Mouse (Mus musculus): Measurements from ENCODE around the gene B4galnt2.
"Not testable (repeated sequence)": the region's sequence is repeated elsewhere in the genome, so short reads cannot be mapped to it uniquely, and the experiment has no call there.

B4galnt2 gene

DNA sequence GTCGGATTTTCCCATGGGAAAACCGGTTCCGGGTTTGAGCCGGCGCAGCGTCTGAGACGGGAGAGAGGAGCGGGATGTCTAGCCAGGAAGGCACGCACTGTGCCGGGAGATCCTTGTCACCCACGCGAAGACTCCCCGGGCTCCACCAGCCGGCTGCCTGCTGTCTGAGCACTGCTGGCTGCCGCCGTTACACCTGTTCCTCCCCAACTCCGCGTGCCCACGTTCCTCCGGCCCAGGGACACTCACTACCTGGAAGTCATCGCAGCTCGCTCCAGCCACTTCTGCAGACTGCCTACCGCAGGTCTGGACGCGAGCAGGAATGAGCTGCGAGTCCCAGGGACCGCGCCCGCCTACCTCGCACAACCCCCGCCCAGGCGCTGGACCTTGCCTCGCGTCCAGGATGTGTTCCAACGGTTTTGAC is at the start of gene B4galnt2:
Gene B4galnt2, minus strand, starts transcription at position 321 of the 421 bp plus-strand sequence.
- no peak for DNase-seq (ENCODE audit: low spot score)

DNA sequence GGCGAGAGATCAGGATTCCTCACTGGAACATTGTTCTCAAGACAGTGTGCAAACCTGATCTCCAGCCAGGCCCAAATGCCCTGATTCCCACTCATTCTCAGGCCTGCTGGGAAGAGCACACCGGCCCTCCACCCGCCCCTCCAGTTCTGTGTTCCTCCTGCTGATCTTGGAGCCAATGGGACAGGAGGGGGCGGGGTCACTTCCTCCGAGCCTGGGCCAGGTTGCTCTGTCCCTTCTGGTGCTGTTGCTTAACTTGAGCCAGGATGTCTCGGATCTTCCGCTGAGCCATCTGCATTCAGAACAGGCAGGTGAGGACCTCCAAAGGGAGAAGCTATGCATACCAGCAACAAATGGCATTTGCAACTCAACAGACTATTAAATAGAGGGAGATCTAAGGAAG is 48.6 kb upstream of the B4galnt2 start:
- no peak for DNase-seq (ENCODE audit: low spot score)

DNA sequence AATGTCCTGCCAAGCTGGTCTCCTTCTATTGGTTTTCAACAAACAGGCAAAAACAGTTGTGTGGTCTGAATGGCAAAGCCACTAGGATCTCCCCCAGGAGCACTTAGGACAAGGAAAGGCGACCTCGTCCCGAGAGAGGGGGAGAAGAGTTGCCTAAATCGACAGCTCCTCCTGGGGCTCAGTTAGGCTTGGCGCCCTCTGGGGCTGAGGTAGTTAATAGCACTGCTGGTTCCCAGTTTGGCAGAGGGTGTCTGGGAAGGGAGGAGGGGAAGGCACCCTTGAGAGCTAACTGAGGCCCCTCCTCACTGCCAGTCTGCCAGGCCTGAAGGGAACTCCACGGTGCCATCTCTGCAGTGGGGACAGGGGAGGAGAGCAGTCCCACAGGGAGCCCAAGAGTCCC is 44.5 kb upstream of the B4galnt2 start:
- DNase-seq (ENCODE audit: low spot score): no peak

DNA sequence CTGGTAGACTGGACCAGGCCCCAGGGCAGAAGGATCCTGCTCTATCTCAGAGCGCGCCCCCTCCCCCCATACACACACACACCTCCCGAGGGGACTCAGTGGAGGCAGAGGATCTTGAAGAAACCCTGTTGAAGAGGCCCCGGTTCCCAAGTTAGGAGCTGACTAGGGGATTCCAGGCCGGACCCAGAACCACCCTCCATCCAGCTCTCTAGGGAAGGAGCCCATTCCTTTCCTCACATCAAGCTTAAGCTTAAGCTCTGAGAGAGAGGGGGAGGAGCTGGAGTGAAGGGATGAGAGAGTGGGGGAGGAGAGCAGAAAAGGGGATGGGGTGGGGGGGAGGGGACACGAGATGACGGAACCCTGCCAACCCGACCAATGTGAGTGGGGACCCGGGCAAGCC is 43.6 kb upstream of the B4galnt2 start:
- no peak for DNase-seq (ENCODE audit: low spot score)

DNA sequence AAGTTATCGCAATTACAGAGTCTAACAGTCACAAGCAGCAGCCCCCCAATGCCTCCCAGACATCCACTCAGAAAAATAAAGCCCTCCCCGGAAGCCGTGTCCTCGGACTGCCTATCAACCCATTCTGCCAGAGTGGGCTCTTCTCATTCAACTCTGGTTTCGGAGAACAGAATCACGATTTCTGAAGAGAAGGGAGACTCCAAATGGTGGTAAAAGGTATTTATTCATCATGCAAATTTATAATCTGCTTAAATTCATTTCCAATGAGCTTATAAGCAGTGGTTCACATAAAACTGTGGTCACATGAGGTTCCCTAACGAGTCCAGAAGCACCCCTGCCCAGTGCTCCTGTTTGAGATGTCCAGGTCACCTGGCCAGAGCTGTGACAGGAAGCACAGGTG is 42.7 kb upstream of the B4galnt2 start:
- no peak for DNase-seq (ENCODE audit: low spot score)

DNA sequence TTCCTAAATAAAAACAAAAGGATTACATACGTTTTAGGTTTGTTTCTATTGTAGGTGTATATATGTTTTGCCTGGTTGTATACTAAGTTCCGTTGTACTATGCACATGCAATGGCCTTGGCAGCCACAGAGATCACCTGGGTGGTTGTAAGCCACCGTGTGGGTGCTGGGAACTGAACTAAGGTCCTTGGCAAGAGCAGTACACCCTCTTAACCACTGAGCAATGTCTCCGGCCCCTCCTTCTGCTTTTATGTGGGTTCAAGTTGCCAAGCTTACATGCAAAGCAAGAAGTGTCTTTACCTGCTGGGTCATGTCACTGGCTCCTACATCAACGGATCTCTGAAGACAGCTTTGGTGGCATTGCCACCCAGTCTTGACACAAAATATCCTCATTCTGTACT is 38.6 kb upstream of the B4galnt2 start:
- DNase-seq (ENCODE audit: low spot score): no peak

DNA sequence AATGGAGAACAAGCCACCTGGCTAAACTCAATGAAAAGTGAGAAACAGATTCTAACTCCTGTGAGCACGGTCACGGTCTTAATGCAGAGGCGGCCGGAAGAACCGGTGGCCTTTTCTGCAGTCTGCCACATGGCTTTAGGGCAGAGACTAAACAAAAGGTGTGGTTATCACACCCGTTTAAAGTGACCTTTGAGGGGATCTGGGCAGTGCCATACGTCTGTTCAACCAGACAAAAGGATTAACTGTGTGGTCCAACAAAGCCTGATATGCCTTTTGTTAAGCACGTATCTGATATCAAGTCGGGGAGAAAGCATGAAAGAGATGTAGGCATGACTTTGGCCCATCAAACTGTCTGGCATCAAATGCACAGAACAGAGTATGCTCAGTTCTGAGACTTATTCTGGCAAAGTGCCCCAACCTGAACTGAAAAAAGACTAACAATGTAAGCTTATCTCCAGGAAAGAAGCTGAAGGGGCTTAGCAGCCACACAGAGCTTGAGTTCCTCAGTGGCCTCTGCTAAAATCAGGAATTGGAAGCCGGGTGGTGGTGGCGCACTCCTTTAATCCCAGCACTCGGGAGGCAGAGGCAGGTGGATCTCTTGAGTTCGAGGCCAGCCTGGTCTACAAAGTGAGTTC is 31.3 kb upstream of the B4galnt2 start:
- DNase-seq (ENCODE audit: low spot score): no peak

DNA sequence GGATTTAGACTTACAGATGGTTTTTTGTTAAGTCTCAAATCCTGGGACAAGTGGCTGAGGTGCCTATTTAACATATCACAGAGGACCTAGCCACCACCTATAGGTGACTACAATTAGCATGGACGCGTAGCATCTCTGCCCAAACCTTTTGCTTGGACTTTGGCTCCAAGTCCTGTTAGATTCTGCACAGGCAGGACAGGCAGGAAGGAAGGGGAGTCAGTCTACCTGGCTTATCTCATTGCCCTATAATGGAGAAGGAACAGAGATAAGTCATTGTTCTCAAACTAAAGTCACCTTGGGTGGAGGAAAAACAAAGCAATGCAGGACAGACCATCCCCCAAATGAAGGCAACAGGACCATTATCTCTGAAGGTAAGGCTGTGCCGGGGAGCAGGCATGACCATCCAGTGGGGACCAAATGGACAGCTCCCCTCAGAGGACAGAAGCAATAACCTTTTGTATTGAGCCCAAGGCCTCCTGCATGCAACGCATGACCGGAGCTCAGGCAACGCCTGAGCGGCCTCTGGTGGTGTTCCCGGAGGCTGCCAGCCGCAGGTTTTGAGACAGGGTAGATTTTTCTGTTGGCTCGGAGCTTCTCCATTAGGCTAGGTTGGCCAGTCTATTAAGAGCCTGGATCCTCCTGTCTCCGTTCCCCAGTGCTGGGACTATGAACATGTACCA is 25.3 kb upstream of the B4galnt2 start:
- DNase-seq (ENCODE audit: low spot score): peak; percentile 50

DNA sequence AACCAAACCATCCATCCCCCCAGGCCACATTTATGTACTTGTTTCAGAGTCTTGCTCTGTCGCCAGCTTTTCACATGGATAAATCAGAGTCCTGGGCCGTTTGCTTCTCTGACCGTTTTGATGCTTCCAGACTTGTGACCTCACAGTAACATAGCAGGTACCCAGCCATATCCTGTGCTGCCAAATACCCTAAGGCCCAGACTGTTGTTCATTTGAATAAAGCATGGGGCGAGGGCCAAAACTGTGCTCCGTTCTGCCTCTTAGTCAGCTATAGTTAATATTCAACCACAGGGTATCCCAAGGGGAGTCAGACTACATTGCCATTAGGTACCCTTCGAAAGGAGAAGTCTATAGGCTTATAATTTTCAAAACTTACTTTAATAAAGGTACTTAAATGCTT is 21.7 kb upstream of the B4galnt2 start:
- no peak for DNase-seq (ENCODE audit: low spot score)

DNA sequence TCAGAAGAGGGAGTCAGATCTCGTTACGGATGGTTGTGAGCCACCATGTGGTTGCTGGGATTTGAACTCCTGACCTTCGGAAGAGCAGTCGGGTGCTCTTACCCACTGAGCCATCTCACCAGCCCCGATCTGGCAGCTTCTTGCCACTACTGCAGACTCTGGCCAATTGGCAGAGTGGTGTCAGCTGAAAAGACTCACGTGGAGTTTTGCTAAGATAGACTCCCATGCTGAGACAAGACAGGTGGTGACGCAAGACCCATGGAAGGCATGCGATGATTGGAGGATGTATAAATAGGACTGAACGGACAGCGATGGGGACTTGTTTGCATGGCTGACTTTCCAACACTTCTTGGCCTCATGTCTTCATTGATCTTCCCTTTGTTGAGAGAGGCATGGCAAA is 17.5 kb upstream of the B4galnt2 start:
- not testable (repeated sequence) for DNase-seq (ENCODE audit: low spot score)

DNA sequence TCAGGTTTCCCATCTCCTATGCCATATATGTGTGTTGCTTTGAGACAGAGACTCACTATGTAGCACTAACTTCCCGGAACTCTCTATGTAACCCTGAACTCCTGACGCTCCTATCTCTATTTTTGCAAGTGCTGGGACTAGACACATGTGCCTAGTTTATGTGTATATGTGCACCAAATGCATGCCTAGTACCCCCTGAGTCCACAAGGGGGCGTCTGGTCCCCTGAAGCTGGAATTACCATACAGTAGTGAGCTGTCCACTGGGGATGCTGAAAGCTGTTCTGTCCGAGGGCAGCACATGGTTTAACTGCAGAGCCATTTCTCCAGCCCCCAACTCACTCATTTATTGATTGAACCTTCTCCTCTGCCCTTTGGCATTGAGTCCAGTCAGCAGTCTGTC is 11.7 kb upstream of the B4galnt2 start:
- DNase-seq (ENCODE audit: low spot score): no peak

DNA sequence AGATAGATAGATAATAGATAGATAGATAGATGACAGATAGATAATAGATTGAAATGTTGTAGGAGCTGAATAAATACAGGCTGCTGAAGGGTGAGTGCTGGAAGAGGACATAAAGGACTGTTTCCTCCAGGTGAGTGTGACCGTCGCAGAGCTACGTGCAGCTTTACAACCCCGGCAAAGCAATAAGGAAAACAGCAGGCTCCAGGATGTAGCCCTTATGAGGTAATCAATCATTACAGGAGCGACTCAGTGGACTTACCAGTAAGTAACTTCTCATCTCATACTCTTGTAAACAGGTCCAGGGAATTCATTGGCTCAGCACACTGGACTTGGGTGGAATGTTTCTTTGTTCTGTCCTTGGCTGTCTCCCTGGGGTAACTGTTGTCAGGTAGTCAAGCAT is 11.3 kb upstream of the B4galnt2 start:
- DNase-seq (ENCODE audit: low spot score): no peak

DNA sequence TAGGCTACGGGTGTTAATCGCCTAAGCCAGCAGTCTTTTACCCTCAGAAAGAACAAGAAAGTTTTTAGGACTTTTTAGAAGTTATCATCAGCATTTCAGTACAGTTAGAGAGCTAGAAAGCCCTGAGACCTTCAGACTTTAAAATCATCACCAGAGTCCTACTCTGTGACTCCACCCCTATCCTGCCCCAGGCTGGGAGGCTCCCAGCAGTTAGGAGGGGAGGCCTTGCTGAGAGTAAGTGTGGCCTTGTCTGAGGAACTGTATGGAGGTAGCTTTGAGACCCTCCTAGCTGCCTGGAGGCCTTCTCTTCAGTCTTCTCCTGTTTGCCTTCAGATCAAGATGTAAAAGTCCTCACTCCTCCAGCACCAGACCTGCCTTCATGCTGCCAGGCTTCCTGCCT is 9.5 kb upstream of the B4galnt2 start:
- DNase-seq (ENCODE audit: low spot score): no peak

DNA sequence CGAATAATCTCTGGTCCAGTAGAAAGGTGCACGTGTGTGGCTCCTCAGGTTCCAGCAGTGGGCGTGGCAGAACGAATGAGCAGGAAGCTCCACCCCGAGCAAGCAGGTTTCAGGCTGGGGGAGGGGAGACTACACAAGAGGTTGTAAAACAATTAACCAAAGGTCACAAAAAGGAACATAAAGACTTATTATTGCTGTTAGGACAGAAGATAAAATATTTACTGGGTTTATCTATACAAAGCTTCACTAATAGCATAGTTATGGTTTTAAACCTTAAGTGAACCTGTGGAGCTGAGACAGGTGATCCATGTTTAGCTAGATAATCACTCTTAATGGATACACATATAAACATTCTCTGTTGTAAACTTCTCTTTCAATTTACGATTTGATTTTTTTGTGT is 8.8 kb upstream of the B4galnt2 start:
- DNase-seq (ENCODE audit: low spot score): not testable (repeated sequence)

DNA sequence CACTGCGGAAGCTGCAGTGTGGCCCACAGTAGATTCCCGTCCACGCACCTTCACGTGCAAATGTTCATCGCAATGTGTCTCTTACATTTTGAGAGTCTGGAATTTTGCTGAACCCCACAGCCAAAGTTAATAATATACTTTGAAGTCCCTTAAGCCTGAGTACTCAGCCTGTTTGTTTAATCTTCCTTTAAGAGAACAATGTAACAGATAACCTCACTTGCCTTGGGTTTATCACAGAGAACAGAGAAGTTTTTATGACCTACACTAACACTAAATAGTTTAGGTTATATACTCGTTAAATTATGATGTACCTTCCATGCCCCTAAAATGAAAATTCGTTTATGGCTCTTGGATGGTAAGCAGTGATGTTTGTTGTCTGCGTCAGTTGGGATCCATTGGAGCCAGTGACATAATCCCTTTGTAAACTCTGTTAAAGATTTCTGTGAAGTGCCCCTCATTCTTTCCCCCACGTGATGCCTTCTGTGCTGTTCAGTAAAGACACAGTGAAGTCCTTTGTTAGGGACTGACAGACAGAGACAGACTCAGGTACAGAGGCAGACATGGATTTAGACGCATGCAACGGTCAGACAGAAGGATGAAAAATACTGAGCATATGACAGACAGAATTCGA is 7.4 kb upstream of the B4galnt2 start:
- DNase-seq (ENCODE audit: low spot score): no peak

DNA sequence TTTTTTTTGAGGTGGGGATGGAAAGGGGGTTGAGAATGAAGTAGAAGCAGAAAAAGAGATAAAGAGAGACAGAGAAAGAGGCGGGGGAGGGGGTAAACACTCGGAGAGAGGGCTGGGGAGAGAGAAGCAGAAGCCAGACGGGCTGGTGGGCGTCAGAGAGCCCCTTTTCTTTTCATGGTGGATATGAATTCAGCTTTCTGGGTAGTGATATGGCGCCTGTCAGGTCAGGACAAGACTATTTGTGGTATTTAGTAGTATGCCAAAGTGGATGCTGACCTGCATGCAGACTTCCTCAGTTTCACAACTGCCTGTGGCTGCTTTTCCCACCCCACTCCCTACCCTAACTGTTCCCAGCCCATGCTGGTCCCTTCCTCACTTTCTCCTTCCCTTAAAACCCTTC is 1.7 kb upstream of the B4galnt2 start:
- no peak for DNase-seq (ENCODE audit: low spot score)

DNA sequence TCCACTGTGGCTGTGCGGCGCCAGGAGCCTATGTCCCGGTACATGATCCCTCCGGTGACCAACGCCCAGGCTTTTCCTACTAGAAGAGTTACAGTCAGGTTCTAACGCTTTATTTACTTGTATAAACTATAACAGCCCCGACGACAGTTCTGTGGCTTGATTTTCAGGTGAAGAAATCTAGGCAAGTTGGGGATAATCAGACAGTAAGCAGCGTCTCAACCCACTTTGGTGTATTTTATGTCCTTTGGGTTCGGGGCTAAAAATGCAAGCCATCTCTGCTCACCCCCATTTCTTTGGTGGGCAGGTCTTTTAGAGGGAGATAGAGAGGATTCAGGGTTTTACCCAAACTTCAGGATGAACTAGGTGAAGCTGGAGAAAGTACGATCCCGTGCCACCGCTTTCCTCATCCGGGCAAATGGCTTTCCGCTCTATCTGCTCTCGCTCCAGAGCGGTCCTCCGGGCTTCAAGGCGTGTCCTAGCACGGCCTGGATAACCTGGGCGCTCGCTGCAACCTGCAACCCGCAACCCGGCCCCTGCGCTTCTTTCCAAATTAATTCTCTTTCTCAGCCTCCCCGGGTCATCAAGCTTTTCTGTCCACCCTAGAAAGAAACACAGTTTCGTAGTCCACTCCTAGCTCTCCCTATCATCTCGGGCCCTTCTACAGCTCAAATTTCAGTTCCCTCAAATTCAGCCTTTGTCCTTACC is 467 bp upstream of the B4galnt2 start:
- peak; percentile 60 for DNase-seq (ENCODE audit: low spot score)

DNA sequence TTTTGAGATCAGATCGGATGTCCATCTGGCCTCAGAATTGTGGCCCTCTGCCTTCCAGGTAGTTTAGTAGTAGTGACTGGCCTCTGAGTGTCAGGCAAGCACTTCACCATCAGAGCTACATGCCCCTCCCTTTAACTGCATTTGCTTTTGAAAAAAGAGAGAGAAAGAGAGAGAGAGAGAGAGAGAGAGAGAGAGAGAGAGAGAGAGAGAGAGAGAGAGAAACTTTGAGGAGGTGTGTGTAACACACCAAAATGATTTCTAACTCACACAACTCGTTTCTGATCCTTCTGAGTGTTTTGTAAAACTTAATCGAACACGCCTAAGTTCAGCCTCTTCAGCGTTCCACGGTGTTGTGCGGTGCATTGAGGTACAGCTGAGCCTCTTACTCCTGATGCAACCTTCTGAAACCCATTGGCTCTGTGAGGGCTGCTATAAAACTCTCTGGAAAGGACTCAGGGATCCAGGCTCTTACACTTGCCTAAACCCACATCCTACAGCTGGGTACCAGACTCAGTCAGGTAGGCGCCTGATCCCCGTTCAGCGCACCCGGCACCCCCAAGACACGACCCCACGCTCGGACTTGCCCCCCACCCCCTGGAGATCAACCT is 628 bp downstream of the B4galnt2 start:
- DNase-seq (ENCODE audit: low spot score): no peak

DNA sequence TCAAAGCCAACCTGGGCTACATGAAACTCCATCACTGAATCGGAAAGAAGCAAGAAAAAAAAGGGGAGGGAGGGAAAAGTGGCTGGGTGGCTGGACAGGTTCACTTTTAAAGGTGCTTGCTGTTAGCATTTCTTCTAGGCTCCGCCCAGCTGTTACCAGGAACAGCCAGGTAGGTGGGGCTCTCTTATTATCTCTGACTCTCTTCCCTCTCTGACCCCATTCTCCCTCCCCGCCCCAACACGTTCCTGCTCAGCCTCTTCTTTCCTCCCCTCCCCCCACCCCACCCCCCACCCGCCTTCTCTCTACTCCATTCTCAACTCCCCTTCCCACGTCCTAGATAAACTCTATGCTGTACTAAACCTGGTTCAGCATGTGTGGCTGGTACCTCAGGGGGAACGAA is 3.1 kb downstream of the B4galnt2 start:
- no peak for DNase-seq (ENCODE audit: low spot score)

DNA sequence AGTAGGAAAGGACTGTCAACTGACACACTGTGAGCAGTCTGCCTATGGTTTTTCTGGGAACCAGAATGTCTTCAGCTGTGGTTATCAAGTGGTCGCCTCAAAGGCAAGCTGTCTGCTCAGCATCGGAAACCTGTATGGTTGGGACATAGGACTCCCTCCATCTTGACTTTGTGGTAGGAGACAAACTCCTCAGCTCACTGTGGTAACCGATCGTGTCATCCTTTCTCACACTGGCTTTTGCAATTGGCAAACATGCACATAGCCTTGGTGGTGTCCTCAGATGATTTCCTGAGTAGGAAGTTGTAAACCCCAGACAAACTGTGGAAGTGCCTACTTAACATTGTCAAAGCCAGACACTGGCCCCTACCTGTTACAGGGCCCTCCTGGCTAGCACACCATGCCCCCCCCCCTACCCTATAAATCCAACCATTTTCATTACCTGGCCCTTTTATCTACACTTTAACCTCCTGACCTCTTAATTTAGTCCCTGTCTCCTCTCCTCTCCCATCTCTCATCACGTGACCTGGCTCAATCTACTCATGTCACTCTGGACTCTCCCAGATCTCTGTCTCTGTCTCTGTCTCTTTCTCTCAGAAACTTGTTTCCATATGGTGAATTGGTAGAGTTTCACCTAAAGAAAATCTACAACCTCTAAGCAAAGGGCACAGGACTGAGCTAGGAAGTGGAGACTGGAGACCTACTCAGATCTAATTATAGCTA is 6.7 kb downstream of the B4galnt2 start:
- DNase-seq (ENCODE audit: low spot score): no peak

DNA sequence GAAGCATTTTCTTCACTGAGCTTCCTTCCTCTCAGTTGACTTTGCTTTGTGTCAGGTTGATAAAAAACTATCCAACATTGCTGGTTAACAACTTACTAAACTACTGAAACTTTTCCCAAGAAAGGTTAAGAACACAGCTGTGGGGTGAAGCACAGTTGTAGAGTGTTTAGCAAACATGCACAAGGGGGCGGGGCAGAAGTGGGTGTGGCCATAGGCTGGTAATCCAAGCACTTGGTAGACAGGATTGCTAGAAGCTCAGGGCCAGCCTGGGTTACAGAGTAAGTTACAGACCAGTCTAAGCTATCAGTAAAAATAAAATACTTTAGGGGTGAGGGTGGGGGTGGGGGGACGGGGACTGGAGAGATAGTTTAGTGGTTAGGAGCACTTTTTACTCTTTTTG is 10.4 kb downstream of the B4galnt2 start:
- DNase-seq (ENCODE audit: low spot score): no peak

All from embryo, embryonic 10.5 days (tissue).